Mouse (Mus musculus) cortical plate, adult 2 months (tissue): Measurements from ENCODE around the gene Tspan1. TPM values are rescaled to one million over a fixed set of nuclear protein-coding genes. Genes with fewer than 3 reads are reported as not detected.
A peak's percentile ranks its signal among the peaks of the same experiment; 100 is the strongest.

ENCODE experiments used
- H3K27ac ChIP-seq: fragments of 200-500 bp; 2 replicates; pipeline ENCODE4 v1.5.1; 2012; ENCODE audit warnings: low read length, control low read depth, inconsistent platforms; ENCODE audit not compliant: insufficient read depth
- H3K4me1 ChIP-seq: fragments of 200-500 bp; 2 replicates; pipeline ENCODE4 v1.6.1; 2011; ENCODE audit warnings: low read length; ENCODE audit not compliant: control insufficient read depth, insufficient read depth
- H3K4me3 ChIP-seq: fragments of 200-500 bp; 2 replicates; pipeline ENCODE4 v1.5.1; 2011; ENCODE audit warnings: mild to moderate bottlenecking, low read length, control low read depth; ENCODE audit not compliant: insufficient read depth
- CTCF ChIP-seq: fragments of 200-500 bp; IDR thresholded peaks from 2 replicates; pipeline ENCODE4 v1.5.1; 2011; ENCODE audit warnings: mild to moderate bottlenecking, control low read depth, low read length; ENCODE audit not compliant: insufficient read depth; ENCODE audit errors: extremely low read depth
- POLR2A ChIP-seq: fragments of 200-500 bp; IDR thresholded peaks from 2 replicates; pipeline ENCODE4 v1.6.1; 2011; ENCODE audit warnings: mild to moderate bottlenecking, low read length, control low read depth; ENCODE audit not compliant: insufficient read depth; ENCODE audit errors: extremely low read depth
- polyA plus RNA-seq: library from polyadenylated mRNA; depleted of rRNA; stranded (reverse); fragments of >200 nt; gene quantifications from 2 replicates; pipeline ENCODE4 v1.2.3, GENCODE M21; 2012

The Tspan1 gene
- polyA plus RNA-seq, 1 experiment: 0.27 TPM

- Histone ChIP-seq H3K27ac (no peak overlapping the region), H3K4me1 (no peaks in the 10 kb centered on the region), H3K4me3 (no peak overlapping the region)
- TF ChIP-seq POLR2A: no peak
- no peak for TF ChIP-seq CTCF
Observed at GRCm38 (mm10) chr4:116185083-116185482, 17.7 kb upstream of the Tspan1 start.

- TF ChIP-seq POLR2A: no peak
- no peak for TF ChIP-seq CTCF
- peak overlapping the region; percentile 58; the same call in 1 of the 2 replicates for H3K27ac ChIP-seq
- no peaks in the 10 kb centered on the region for H3K4me1 ChIP-seq
- H3K4me3 ChIP-seq: peak overlapping the region; percentile 3; the same call in 1 of the 2 replicates
Observed at GRCm38 (mm10) chr4:116182745-116183144, 15.3 kb upstream of the Tspan1 start.

GRCm38 (mm10) chr4:116182079-116182478, 14.7 kb upstream of the Tspan1 start:
- no peak for TF ChIP-seq POLR2A
- no peak for TF ChIP-seq CTCF
- Histone ChIP-seq H3K4me1 (no peaks in the 10 kb centered on the region), H3K4me3 (no peak overlapping the region), H3K27ac (no peak overlapping the region)

GRCm38 (mm10) chr4:116177140-116177539, 9.7 kb upstream of the Tspan1 start:
- Histone ChIP-seq H3K27ac (peak overlapping the region; percentile 91; the same call in 1 of the 2 replicates), H3K4me3 (peak overlapping the region; percentile 20; the same call in 1 of the 2 replicates), H3K4me1 (peaks cover 7% of the 10 kb centered on the region)
- TF ChIP-seq POLR2A (no peak), CTCF (no peak)

- H3K4me3 ChIP-seq: peak overlapping the region; percentile 20
- no peak for TF ChIP-seq CTCF
- TF ChIP-seq POLR2A: 0 out of 2 replicates have a peak, but pooled peaks have one; percentile 42
Observed at GRCm38 (mm10) chr4:116176543-116176988, 9.2 kb upstream of the Tspan1 start.

GRCm38 (mm10) chr4:116175711-116176542, 8.5 kb upstream of the Tspan1 start:
- peak overlapping the region; percentile 20 for H3K4me3 ChIP-seq
- peak overlapping the region; percentile 91 for H3K27ac ChIP-seq
- H3K4me1 ChIP-seq: peaks cover 7% of the 10 kb centered on the region
- no peak for TF ChIP-seq CTCF
- peak; percentile 33; the same call in 1 of the 2 replicates for TF ChIP-seq POLR2A

More at GRCm38 (mm10) chr4:116176543-116176988, 9.2 kb upstream of the Tspan1 start:
- Histone ChIP-seq H3K4me1 (peaks cover 7% of the 10 kb centered on the region), H3K27ac (peak overlapping the region; percentile 91)

GRCm38 (mm10) chr4:116175136-116175535, 7.7 kb upstream of the Tspan1 start:
- no peak overlapping the region for H3K4me3 ChIP-seq
- H3K4me1 ChIP-seq: peaks cover 7% of the 10 kb centered on the region
- peak overlapping the region; percentile 73; the same call in 1 of the 2 replicates for H3K27ac ChIP-seq
- TF ChIP-seq CTCF: no peak
- TF ChIP-seq POLR2A: no peak

GRCm38 (mm10) chr4:116174466-116175116, 7.2 kb upstream of the Tspan1 start:
- no peak for TF ChIP-seq POLR2A
- TF ChIP-seq CTCF: no peak
- 0 out of 2 replicates have a peak overlapping the region, but pooled peaks have one; percentile 73 for H3K27ac ChIP-seq
- no peak overlapping the region for H3K4me3 ChIP-seq
- peaks cover 7% of the 10 kb centered on the region for H3K4me1 ChIP-seq

GRCm38 (mm10) chr4:116173752-116174151, 6.4 kb upstream of the Tspan1 start:
- peaks cover 7% of the 10 kb centered on the region for H3K4me1 ChIP-seq
- TF ChIP-seq POLR2A: no peak
- TF ChIP-seq CTCF: no peak
- no peak overlapping the region for H3K4me3 ChIP-seq
- H3K27ac ChIP-seq: no peak overlapping the region

- TF ChIP-seq POLR2A (no peak), CTCF (no peak)
- peaks cover 7% of the 10 kb centered on the region for H3K4me1 ChIP-seq
- no peak within 1 kb of the TSS for H3K27ac ChIP-seq
- no peak within 1 kb of the TSS for H3K4me3 ChIP-seq
Observed at GRCm38 (mm10) chr4:116173072-116173471, 5.7 kb upstream of the Tspan1 start, which contains the start of the genes 1700042G07Rik and Gm49337. Gene 1700042G07Rik, plus strand, starts transcription at chr4:116173372. Gene Gm49337, plus strand, starts transcription at chr4:116173384.
